Mouse (Mus musculus) hindbrain, embryonic 12.5 days (tissue): ENCODE results near the gene Daxx. TPM values are rescaled to one million over a fixed set of nuclear protein-coding genes. Genes with fewer than 3 reads are reported as not detected.

Source experiments
- ATAC-seq: fragments of 200-750 bp; cut with Nextera tagmentation; 2 replicates; pipeline ENCODE4 v1.8.0; 2017; ENCODE audit warnings: moderate TSS enrichment; ENCODE audit not compliant: low FRiP score
- H3K27ac ChIP-seq: fragments of 300-500 bp; sonication (generic); 2 replicates; pipeline ENCODE4 v1.5.1; 2016; ENCODE audit warnings: mild to moderate bottlenecking
- H3K27me3 ChIP-seq: fragments of 300-500 bp; sonication (generic); 2 replicates; pipeline ENCODE4 v1.6.1; 2016; ENCODE audit warnings: mild to moderate bottlenecking
- H3K36me3 ChIP-seq: fragments of 300-500 bp; sonication (generic); 2 replicates; pipeline ENCODE4 v1.6.1; 2016; ENCODE audit warnings: mild to moderate bottlenecking
- H3K4me1 ChIP-seq: fragments of 300-500 bp; sonication (generic); 2 replicates; pipeline ENCODE4 v1.6.1; 2016
- H3K4me2 ChIP-seq: fragments of 300-500 bp; sonication (generic); replicated peaks from 2 replicates; pipeline ENCODE4 v1.6.1; 2016; ENCODE audit warnings: mild to moderate bottlenecking
- H3K4me3 ChIP-seq: fragments of 300-500 bp; sonication (generic); 2 replicates; pipeline ENCODE4 v1.5.1; 2016; ENCODE audit warnings: mild to moderate bottlenecking
- H3K9ac ChIP-seq: fragments of 300-500 bp; sonication (generic); 2 replicates; pipeline ENCODE4 v1.6.1; 2016; ENCODE audit warnings: mild to moderate bottlenecking, moderate library complexity
- H3K9me3 ChIP-seq: fragments of 300-500 bp; sonication (generic); replicated peaks from 2 replicates; pipeline ENCODE4 v1.6.1; 2016; ENCODE audit warnings: mild to moderate bottlenecking
- WGBS: fragments of 180-500 bp; shearing (Covaris S2); methylation state at CpG from one replicate; pipeline ENCODE4 v1.1.7; 2016; 5-methylcytosine and 5-hydroxymethylcytosine counted together
- polyA plus RNA-seq: library from polyadenylated mRNA; unstranded; fragments of >200 nt; fragmentation: Nextera tagmentation; extraction: Ambion mirVana; gene quantifications from 2 replicates; pipeline ENCODE4 v1.2.1, GENCODE M21; 2016

The Daxx gene
- polyA plus RNA-seq, 1 experiment from 2014 or later, result 55.5 TPM

DNA sequence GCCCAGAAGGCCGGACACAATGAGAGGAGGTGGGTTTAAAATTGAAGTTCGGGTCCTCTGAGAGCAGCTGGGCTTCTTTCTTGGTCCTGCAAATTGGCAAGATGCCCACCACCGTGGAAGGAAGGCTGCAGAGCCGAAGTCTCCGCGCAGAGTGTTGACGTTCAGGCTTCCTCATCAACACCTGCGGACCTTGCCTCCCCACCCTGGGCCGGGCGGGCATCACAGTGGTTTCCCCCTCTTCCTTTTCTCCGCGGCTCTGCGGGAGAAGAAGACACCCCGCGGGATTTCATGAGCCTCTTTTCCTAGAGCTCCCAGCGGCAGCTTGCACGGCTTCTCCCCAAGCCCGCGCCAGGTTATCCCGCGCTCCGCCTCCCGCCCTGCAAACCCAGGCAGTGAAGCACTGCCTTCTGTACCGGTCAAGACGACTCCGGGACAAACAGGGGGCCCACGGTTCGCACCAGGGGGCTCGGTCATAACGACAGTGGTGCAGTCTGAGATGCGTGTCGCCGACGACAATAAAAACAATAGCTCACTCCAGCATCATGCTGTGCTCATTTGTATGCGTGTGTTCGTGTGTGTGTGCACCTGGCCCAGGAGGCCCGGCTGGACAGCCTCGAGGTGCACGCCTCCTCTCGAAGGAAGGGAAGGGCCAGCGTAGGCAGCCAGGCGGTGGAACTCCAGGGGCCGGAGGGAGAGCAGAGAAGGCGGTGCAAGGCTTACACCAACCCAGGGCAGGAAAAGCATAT lies 710 bp upstream of the Daxx start:
- peak overlapping the region; percentile 82 for H3K4me3 ChIP-seq
- H3K9ac ChIP-seq, result peak overlapping the region; percentile 78
- H3K4me1 ChIP-seq, result peaks cover 23% of the 10 kb centered on the region
- peaks cover 24% of the 10 kb centered on the region for H3K36me3 ChIP-seq
- H3K27ac ChIP-seq, result peak overlapping the region; percentile 92
- no peaks in the 10 kb centered on the region for H3K9me3 ChIP-seq
- ATAC-seq, result peak; percentile 14
- WGBS, result under 1% methylated on average over 44 of the region's 44 CpGs
- peak overlapping the region; percentile 97 for H3K4me2 ChIP-seq
- H3K27me3 ChIP-seq, result no peaks in the 10 kb centered on the region

DNA sequence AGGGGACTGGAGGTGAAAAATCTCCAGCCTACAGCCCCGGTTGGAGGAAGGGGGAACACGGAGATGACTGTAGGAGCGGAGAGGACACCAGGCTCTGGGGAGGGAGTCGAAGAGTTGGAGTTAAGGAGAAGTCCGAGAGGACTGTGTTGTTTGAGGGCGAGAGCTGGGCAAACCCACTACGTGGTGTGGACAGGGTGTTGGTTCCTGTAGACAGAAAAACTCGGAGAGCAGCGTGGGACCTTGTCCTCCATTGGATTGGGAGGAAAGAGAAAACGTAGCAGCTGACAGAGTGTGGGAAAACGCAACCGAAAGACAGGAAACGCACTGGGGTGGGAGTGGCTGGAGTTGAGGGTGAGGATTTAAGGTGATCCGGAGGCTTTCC lies 646 bp downstream of the Daxx start:
- Histone ChIP-seq H3K27me3 (no peaks in the 10 kb centered on the region), H3K4me3 (peak overlapping the region; percentile 82), H3K4me1 (peaks cover 25% of the 10 kb centered on the region), H3K9me3 (no peaks in the 10 kb centered on the region), H3K36me3 (peaks cover 37% of the 10 kb centered on the region), H3K27ac (peak overlapping the region; percentile 92), H3K9ac (peak overlapping the region; percentile 87), H3K4me2 (peak overlapping the region; percentile 97)
- WGBS, result under 1% methylated on average over 14 of the region's 14 CpGs
- peak; percentile 5; the same call in 1 of the 2 replicates for ATAC-seq

DNA sequence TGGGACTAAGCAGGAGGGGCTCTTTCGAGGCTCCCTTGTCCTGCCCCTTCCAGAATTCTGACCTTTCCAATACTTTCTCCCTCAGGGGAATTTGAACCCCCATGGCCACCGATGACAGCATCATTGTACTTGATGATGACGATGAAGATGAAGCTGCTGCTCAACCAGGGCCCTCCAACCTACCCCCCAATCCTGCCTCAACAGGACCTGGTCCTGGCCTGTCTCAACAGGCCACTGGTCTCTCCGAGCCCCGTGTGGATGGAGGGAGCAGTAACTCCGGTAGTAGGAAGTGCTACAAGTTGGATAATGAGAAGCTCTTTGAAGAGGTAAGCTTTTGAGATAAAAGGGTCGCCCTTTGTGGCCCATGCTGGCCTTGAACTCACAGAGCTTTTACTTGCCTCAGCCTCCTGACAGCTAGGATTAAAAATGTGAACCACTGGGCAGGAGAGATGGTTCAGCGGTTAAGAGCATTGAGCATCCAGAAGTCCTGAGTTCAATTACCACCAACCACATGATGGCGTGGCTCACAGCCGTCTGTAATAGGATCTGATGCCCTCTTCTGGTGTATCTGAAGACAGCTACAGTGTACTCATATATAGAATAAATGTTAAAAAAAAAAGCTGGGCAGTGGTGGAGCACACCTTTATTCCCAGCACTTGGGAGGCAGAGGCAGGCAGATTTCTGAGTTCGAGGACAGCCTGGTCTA lies 1.3 kb downstream of the Daxx start:
- H3K4me3 ChIP-seq, result peak overlapping the region; percentile 82
- H3K4me1 ChIP-seq, result peaks cover 29% of the 10 kb centered on the region
- H3K4me2 ChIP-seq, result peak overlapping the region; percentile 97
- no peaks in the 10 kb centered on the region for H3K9me3 ChIP-seq
- no peak overlapping the region for H3K27ac ChIP-seq
- no peak for ATAC-seq
- H3K36me3 ChIP-seq, result peaks cover 41% of the 10 kb centered on the region
- peak overlapping the region; percentile 87 for H3K9ac ChIP-seq
- 57% methylated on average over 11 of the region's 11 CpGs for WGBS
- H3K27me3 ChIP-seq, result no peaks in the 10 kb centered on the region

DNA sequence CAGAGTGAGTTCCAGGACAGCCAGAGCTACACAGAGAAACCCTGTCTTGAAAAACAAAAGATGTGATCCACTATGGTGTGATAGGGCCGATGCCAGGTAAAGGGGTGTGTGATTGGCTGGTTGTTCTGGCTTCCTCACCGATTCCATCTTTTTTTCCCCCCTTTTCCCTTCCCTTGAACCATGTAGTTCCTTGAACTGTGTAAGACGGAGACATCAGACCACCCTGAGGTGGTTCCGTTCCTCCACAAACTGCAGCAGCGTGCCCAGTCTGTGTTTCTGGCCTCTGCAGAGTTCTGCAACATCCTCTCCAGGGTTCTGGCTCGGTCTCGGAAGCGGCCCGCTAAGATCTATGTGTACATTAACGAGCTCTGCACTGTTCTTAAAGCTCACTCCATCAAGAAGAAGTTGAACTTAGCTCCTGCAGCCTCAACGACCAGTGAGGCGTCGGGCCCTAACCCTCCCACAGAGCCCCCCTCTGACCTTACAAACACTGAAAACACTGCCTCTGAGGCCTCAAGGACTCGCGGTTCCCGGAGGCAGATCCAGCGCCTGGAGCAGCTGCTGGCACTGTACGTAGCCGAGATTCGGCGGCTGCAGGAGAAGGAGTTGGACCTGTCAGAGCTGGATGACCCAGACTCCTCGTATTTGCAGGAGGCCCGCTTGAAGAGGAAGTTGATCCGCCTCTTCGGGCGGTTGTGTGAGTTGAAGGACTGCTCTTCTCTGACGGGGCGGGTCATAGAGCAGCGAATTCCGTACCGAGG lies 2.0 kb downstream of the Daxx start:
- Histone ChIP-seq H3K4me1 (peaks cover 29% of the 10 kb centered on the region), H3K9me3 (no peaks in the 10 kb centered on the region), H3K4me2 (no peak overlapping the region), H3K27ac (no peak overlapping the region), H3K9ac (no peak overlapping the region), H3K4me3 (no peak overlapping the region), H3K36me3 (peaks cover 41% of the 10 kb centered on the region), H3K27me3 (no peaks in the 10 kb centered on the region)
- WGBS, result 92% methylated on average over 31 of the region's 31 CpGs
- no peak for ATAC-seq

DNA sequence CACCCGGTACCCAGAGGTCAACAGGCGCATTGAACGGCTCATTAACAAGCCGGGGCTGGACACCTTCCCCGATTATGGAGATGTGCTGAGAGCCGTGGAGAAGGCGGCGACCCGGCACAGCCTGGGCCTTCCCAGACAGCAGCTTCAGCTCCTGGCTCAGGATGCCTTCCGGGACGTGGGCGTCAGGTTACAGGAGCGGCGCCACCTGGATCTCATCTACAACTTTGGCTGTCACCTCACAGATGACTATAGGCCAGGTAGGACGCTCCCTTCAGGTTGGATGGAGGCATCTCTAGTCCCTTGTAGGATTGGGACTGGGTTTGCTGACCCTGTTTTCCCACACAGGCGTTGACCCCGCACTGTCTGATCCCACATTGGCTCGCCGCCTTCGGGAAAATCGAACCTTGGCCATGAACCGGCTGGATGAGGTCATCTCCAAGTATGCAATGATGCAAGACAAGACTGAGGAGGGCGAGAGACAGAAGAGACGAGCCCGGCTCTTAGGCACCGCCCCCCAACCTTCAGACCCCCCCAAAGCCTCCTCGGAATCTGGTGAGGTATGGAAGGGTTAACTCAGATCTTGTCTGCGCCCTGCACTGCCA lies 2.7 kb downstream of the Daxx start:
- H3K4me2 ChIP-seq, result no peak overlapping the region
- 90% methylated on average over 28 of the region's 28 CpGs for WGBS
- H3K9me3 ChIP-seq, result no peaks in the 10 kb centered on the region
- no peak for ATAC-seq
- H3K4me1 ChIP-seq, result peaks cover 33% of the 10 kb centered on the region
- no peak overlapping the region for H3K27ac ChIP-seq
- H3K9ac ChIP-seq, result no peak overlapping the region
- H3K27me3 ChIP-seq, result no peaks in the 10 kb centered on the region
- H3K36me3 ChIP-seq, result peaks cover 41% of the 10 kb centered on the region
- H3K4me3 ChIP-seq, result no peak overlapping the region

DNA sequence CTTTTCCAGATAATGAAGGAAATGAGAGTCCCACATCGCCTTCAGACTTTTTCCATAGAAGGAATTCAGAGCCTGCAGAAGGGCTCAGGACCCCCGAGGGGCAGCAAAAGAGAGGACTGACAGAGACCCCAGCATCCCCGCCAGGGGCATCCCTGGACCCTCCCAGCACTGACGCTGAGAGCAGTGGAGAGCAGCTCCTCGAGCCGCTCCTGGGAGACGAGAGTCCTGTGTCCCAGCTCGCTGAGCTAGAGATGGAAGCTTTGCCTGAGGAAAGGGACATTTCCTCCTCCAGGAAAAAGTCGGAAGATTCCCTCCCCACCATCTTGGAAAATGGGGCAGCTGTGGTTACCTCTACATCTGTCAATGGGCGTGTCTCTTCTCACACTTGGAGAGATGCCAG lies 4.0 kb downstream of the Daxx start:
- Histone ChIP-seq H3K36me3 (peaks cover 47% of the 10 kb centered on the region), H3K4me1 (peaks cover 33% of the 10 kb centered on the region), H3K9me3 (no peaks in the 10 kb centered on the region), H3K9ac (no peak overlapping the region), H3K4me3 (no peak overlapping the region), H3K27ac (no peak overlapping the region), H3K4me2 (no peak overlapping the region), H3K27me3 (0 out of 2 replicates have a peak, but pooled peaks cover 4% of the 10 kb centered on the region)
- 89% methylated on average over 10 of the region's 10 CpGs for WGBS
- ATAC-seq, result no peak

DNA sequence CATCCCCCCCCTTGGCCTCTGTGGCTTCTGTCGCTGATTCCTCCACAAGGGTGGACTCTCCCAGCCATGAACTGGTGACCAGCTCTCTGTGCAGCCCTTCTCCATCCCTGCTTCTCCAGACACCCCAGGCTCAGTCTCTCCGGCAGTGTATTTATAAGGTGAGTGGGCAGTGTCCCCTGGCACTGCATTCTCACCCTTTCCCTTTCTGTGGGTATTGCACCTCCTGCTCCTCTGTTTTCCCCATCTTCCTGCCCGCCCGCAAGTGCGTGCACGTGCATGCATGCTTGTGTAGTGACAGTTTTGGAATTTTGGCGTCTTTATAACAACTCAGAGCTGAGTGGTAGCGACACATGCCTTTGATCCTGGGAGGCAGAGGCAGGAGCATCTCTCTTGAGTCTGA lies 4.7 kb downstream of the Daxx start:
- peaks cover 47% of the 10 kb centered on the region for H3K36me3 ChIP-seq
- H3K9me3 ChIP-seq, result no peaks in the 10 kb centered on the region
- H3K9ac ChIP-seq, result no peak overlapping the region
- no peak overlapping the region for H3K4me2 ChIP-seq
- ATAC-seq, result no peak
- H3K27me3 ChIP-seq, result 0 out of 2 replicates have a peak, but pooled peaks cover 9% of the 10 kb centered on the region
- H3K27ac ChIP-seq, result no peak overlapping the region
- H3K4me3 ChIP-seq, result no peak overlapping the region
- WGBS, result 96% methylated on average over 8 of the region's 8 CpGs
- peaks cover 37% of the 10 kb centered on the region for H3K4me1 ChIP-seq

DNA sequence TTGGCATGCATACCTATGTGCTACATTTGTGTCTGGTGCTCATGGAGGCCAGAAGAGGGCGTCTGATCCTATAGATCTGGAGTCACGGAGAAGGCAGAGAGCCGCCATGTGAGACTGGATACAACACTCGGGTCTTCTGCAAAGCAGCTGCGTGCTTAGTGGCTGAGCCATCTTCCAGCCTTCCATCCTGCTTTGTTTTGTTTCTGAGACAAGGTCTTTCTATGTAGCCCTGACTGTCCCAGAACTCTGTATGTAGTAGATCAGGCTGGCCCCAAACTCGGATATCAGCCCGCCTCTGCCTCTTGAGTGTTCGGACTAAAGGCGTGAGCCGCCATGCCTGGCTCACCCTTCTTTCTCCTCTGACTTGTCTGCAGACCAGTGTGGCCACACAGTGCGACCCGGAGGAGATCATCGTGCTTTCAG lies 5.8 kb downstream of the Daxx start:
- no peak for ATAC-seq
- WGBS, result 72% methylated on average over 13 of the region's 13 CpGs
- Histone ChIP-seq H3K36me3 (peaks cover 47% of the 10 kb centered on the region), H3K4me1 (peaks cover 45% of the 10 kb centered on the region), H3K9ac (no peak overlapping the region), H3K27me3 (0 out of 2 replicates have a peak, but pooled peaks cover 9% of the 10 kb centered on the region), H3K4me2 (peak overlapping the region; percentile 46), H3K9me3 (no peaks in the 10 kb centered on the region), H3K4me3 (no peak overlapping the region; the same call in 1 of the 2 replicates), H3K27ac (peak overlapping the region; percentile 30)

DNA sequence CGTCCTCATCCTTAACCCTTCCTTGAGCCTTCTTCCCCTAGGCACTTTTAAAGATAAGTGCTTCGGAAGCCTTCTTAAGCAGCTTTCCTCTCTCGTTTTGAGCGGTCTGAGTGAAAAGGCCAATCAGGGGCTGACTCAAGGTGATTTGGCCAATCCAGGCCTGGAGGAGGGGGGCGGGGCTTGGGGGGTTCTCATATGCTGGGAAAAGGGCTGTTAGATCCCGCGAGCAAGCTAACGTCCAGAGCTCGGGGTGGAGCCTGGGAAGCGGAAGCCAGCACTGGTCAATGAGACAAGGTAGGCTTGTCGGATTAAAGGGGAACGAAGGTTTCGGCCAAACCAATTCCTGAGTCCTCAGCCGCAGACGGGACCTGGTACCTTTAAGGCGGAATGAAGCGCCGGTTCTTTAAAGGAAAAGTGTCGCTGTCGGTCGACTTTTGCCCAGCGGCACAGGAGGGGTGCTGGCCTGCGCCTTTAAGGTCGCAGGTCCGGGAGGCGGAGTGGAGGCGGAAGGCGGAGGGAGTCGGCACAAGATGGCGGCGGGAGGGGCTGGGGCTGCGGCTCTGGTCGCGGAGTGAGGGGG lies 6.5 kb downstream of the Daxx start, which contains the start of the genes Tapbp and Zbtb22:
Tapbp (plus strand) TSS at position 229 of the 580 bp plus-strand sequence.
Zbtb22 (plus strand) TSS at position 234 of the 580 bp plus-strand sequence.
- H3K9ac ChIP-seq, result peak within 1 kb of the TSS; percentile 70
- 1% methylated on average over 34 of the region's 34 CpGs for WGBS
- no peaks in the 10 kb centered on the region for H3K9me3 ChIP-seq
- H3K4me3 ChIP-seq, result peak within 1 kb of the TSS; percentile 56
- 0 out of 2 replicates have a peak, but pooled peaks cover 9% of the 10 kb centered on the region for H3K27me3 ChIP-seq
- peak within 1 kb of the TSS; percentile 46 for H3K4me2 ChIP-seq
- peaks cover 44% of the 10 kb centered on the region for H3K4me1 ChIP-seq
- peak; percentile 90 for ATAC-seq
- peak within 1 kb of the TSS; percentile 89 for H3K27ac ChIP-seq
- H3K36me3 ChIP-seq, result peaks cover 47% of the 10 kb centered on the region

DNA sequence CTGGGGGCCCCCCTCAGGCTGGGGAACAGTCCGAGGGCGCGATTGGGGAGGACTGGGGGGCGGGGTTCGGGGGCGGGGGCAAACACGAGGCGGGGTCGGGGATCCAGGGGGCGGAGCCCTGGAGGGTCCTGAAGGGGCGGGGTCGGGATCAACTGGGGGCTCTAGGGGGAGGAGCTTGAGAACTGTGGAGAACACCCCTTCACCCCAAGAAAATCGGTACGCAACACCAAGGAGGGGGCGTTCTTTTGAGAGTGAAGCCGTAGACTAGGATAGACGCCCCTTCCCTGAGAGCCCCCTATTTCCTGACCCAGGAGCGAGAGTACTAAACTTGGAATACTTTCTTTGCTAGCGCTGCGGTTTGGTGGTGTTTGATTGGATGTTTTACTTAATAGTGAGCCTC lies 7.1 kb downstream of the Daxx start:
- peak; percentile 14 for ATAC-seq
- under 1% methylated on average over 14 of the region's 20 CpGs for WGBS
- Histone ChIP-seq H3K27me3 (0 out of 2 replicates have a peak, but pooled peaks cover 9% of the 10 kb centered on the region), H3K9ac (peak overlapping the region; percentile 70), H3K4me1 (peaks cover 42% of the 10 kb centered on the region), H3K4me3 (peak overlapping the region; percentile 56), H3K27ac (peak overlapping the region; percentile 89), H3K36me3 (peaks cover 43% of the 10 kb centered on the region), H3K9me3 (no peaks in the 10 kb centered on the region), H3K4me2 (peak overlapping the region; percentile 46)

DNA sequence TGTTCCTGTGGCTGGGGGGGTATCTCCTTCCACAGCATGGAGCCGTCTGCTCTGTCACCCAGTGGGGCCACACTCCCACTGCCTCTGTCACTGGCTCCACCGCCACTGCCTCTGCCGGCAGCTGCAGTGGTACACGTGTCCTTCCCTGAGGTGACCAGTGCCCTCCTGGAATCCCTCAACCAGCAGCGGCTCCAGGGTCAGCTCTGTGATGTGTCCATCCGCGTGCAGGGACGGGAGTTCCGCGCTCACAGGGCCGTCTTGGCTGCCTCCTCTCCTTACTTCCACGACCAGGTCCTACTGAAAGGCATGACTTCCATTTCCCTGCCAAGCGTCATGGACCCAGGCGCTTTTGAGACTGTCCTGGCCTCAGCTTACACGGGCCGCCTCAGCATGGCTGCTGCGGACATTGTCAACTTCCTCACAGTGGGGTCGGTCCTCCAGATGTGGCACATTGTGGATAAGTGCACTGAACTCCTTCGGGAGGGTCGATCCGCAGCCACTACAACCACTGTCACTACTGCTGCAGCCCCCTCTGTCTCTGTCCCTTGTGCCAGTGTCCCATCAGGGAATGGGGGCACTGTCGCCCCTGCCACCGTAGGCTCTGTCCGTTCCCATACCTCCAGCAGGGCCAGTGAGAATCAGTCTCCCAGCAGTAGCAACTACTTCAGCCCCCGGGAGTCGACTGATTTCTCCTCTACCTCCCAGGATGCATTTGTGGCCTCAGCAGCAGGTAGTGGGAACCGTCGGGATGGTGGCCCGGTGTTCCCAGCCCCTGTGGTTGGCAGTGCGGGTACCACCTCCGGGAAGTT lies 7.8 kb downstream of the Daxx start:
- peak overlapping the region; percentile 46 for H3K4me2 ChIP-seq
- H3K4me3 ChIP-seq, result peak overlapping the region; percentile 56
- H3K4me1 ChIP-seq, result peaks cover 45% of the 10 kb centered on the region
- H3K9me3 ChIP-seq, result no peaks in the 10 kb centered on the region
- H3K27ac ChIP-seq, result no peak overlapping the region
- H3K36me3 ChIP-seq, result peaks cover 35% of the 10 kb centered on the region
- H3K9ac ChIP-seq, result peak overlapping the region; percentile 23; the same call in 1 of the 2 replicates
- 0 out of 2 replicates have a peak, but pooled peaks cover 9% of the 10 kb centered on the region for H3K27me3 ChIP-seq
- WGBS, result 75% methylated on average over 31 of the region's 31 CpGs
- ATAC-seq, result no peak
